ENCODE assay signal across 16 mouse cellular contexts in genomic region chr19:32362520-32362919, GRCm38 (mm10). TPM values are rescaled to one million over a fixed set of nuclear protein-coding genes. Genes with fewer than 3 reads are reported as not detected.
DNase-seq lines count a peak whose midpoint lies in the region; ATAC-seq and TF ChIP-seq lines count a peak whose summit lies in the region.
"Had no signal": no experiment of that assay in that cellular context is flagged by ENCODE, and none has a peak within 500 bp of the region (broad histone marks: within the 10 kb centered on the region; RNA-seq: fewer than 3 reads in every experiment).

No protein-coding gene starts in this region.

- no peak for ATAC-seq in kidney, embryonic 16.5 days (ENCODE audit: low FRiP score, low TSS enrichment)
- peak; percentile 65; the same call in 1 of the 2 replicates for ATAC-seq in common myeloid progenitor, adult 5-6 weeks (replicated peaks; ENCODE audit: low read depth, poor library complexity, severe bottlenecking)
- ATAC-seq in megakaryocyte-erythroid progenitor cell, adult 5-6 weeks (replicated peaks; ENCODE audit: low FRiP score, low TSS enrichment, poor library complexity, severe bottlenecking), result peak; percentile 49; the same call in 1 of the 2 replicates
- ATAC-seq: hindbrain, embryonic 16.5 days; midbrain, embryonic 15.5 days had no signal

- no peak for DNase-seq in kidney, adult 2 months
- peak; percentile 53 for DNase-seq in CD4-positive, CD25-positive, alpha-beta regulatory T cell, adult 2 months (ENCODE audit: low read depth, low spot score)
- DNase-seq in adrenal gland, adult 18-20 months (ENCODE audit: low spot score in 2 of 2), result no peak
- DNase-seq in ovary, adult 18-20 months (ENCODE audit: low spot score), result no peak
- DNase-seq: cerebellum, adult 18-20 months; heart, postnatal 36 days; left cerebral cortex, postnatal 4 days; lung, adult 2 months; right cerebral cortex, postnatal 25 days; thymus, adult 18-20 months had no signal

- no peak overlapping the region for H3K9ac ChIP-seq in kidney, embryonic 16.5 days (replicated peaks; ENCODE audit: low read length)
- H3K9ac ChIP-seq: embryonic facial prominence, embryonic 13.5 days; midbrain, embryonic 15.5 days had no signal

- H3K4me1 ChIP-seq in kidney, adult 2 months (ENCODE audit: control insufficient read depth, insufficient read depth, low read length), result peaks cover 11% of the 10 kb centered on the region
- H3K4me1 ChIP-seq in kidney, embryonic 16.5 days (ENCODE audit: insufficient read depth, low read length), result peaks cover 10% of the 10 kb centered on the region

- no peak overlapping the region for H3K4me2 ChIP-seq in kidney, embryonic 16.5 days (replicated peaks; ENCODE audit: low read depth, low read length)
- H3K4me2 ChIP-seq: embryonic facial prominence, embryonic 13.5 days; midbrain, embryonic 15.5 days had no signal

- H3K4me3 ChIP-seq in kidney, adult 2 months (ENCODE audit: insufficient read depth, low read depth, low read length), result no peak overlapping the region
- no peak overlapping the region for H3K4me3 ChIP-seq in kidney, embryonic 16.5 days (ENCODE audit: low read length)
- H3K4me3 ChIP-seq: embryonic facial prominence, embryonic 13.5 days; midbrain, embryonic 15.5 days had no signal

- H3K9me3 ChIP-seq in kidney, embryonic 16.5 days (ENCODE audit: low read length), result no peaks in the 10 kb centered on the region
- H3K9me3 ChIP-seq: embryonic facial prominence, embryonic 13.5 days; midbrain, embryonic 15.5 days had no signal

- TF ChIP-seq POLR2A in kidney, adult 2 months (IDR thresholded peaks at IDR 0.05; ENCODE audit: low read depth, low read length), result no peak

- no peaks in the 10 kb centered on the region for H3K36me3 ChIP-seq in kidney, adult 2 months (ENCODE audit: control insufficient read depth, insufficient read depth, low read length)
- H3K36me3 ChIP-seq in kidney, embryonic 16.5 days (ENCODE audit: insufficient read depth, low read length), result no peaks in the 10 kb centered on the region
- H3K36me3 ChIP-seq: embryonic facial prominence, embryonic 13.5 days; midbrain, embryonic 15.5 days had no signal

- H3K27me3 ChIP-seq in kidney, adult 2 months (replicated peaks; ENCODE audit: control insufficient read depth, insufficient read depth, low read length), result no peaks in the 10 kb centered on the region
- H3K27me3 ChIP-seq in kidney, embryonic 16.5 days (ENCODE audit: insufficient read depth, low read length), result no peaks in the 10 kb centered on the region
- H3K27me3 ChIP-seq: embryonic facial prominence, embryonic 13.5 days; midbrain, embryonic 15.5 days had no signal

- TF ChIP-seq CTCF in kidney, adult 2 months (conservative IDR thresholded peaks at IDR 0.05; ENCODE audit: insufficient read depth, insufficient read length, low read depth, low read length), result peak; percentile 34; the same call in 1 of the 2 replicates

- no peak overlapping the region for H3K27ac ChIP-seq in kidney, adult 2 months (ENCODE audit: insufficient read depth, low read depth, low read length)
- H3K27ac ChIP-seq in kidney, embryonic 16.5 days (ENCODE audit: low read length), result no peak overlapping the region
- H3K27ac ChIP-seq: embryonic facial prominence, embryonic 13.5 days; midbrain, embryonic 15.5 days had no signal

- 73% methylated on average over 3 of the region's 3 CpGs for WGBS in kidney, adult 2 months
- 65% methylated on average over 3 of the region's 3 CpGs for WGBS in kidney, embryonic 16.5 days

RNA-seq across cellular contexts. Expression of gene Sgms1, which starts 27.0 kb away (rescaled TPM):
- 40.7 and 47.7 TPM in 2 replicates for polyA plus RNA-seq in kidney, adult 2 months (2012; rRNA removed)
- polyA plus RNA-seq in kidney, embryonic 16.5 days (2015; fragmentation: Nextera tagmentation; extraction: Ambion mirVana), result 59.5 and 65.5 TPM in 2 replicates
- 57.7 and 83.4 TPM in 2 replicates for total RNA-seq in common myeloid progenitor, adult 5-6 weeks (2017)
- total RNA-seq in megakaryocyte-erythroid progenitor cell, adult 5-6 weeks (2014; fragmentation: Nextera tagmentation), result 53.2 and 66.1 TPM in 2 replicates
- total RNA-seq in megakaryocyte-erythroid progenitor cell, adult 5-6 weeks (2017), result 58.5 and 84.8 TPM in 2 replicates
- 10 to 100 TPM; 65.1 to 85.4 TPM for total RNA-seq in adrenal gland, adult 18-20 months (2021)
